Mouse (Mus musculus) olfactory bulb, adult 2 months (tissue): ENCODE data around the gene Gnpnat1. TPM values are rescaled to one million over a fixed set of nuclear protein-coding genes. Genes with fewer than 3 reads are reported as not detected.
"Not testable (repeated sequence)": the region's sequence is repeated elsewhere in the genome, so short reads cannot be mapped to it uniquely, and the experiment has no call there.

Experiments used
- H3K27ac ChIP-seq: fragments of 200-500 bp; 2 replicates; pipeline ENCODE4 v1.5.1; 2012; ENCODE audit warnings: low read depth, low read length; ENCODE audit not compliant: insufficient read depth
- H3K4me1 ChIP-seq: fragments of 200-500 bp; 2 replicates; pipeline ENCODE4 v1.6.1; 2012; ENCODE audit warnings: low read length; ENCODE audit not compliant: control insufficient read depth, insufficient read depth
- H3K4me3 ChIP-seq: fragments of 200-500 bp; 2 replicates; pipeline ENCODE4 v1.5.1; 2012; ENCODE audit warnings: mild to moderate bottlenecking, low read depth, low read length, moderate library complexity; ENCODE audit not compliant: insufficient read depth
- CTCF ChIP-seq: fragments of 200-500 bp; IDR thresholded peaks from 2 replicates; pipeline ENCODE4 v1.5.1; 2012; ENCODE audit warnings: low read depth, mild to moderate bottlenecking, low read length, moderate library complexity; ENCODE audit not compliant: insufficient read depth
- POLR2A ChIP-seq: fragments of 200-500 bp; IDR thresholded peaks from 2 replicates; pipeline ENCODE4 v1.6.1; 2012; ENCODE audit warnings: mild to moderate bottlenecking, low read depth, low read length, moderate library complexity; ENCODE audit not compliant: insufficient read depth
- WGBS: fragments of 180-500 bp; shearing (Covaris S2); methylation state at CpG from one replicate; pipeline ENCODE4 v1.1.7; 2018; 5-methylcytosine and 5-hydroxymethylcytosine counted together
- polyA plus RNA-seq: library from polyadenylated mRNA; stranded (reverse); fragments of >200 nt; gene quantifications from 2 replicates; pipeline ENCODE4 v1.2.4, GENCODE M21; 2012; ENCODE audit warnings: low replicate concordance; ENCODE audit not compliant: missing spikeins, insufficient read depth, insufficient read length

Gene Gnpnat1
- polyA plus RNA-seq, result not detected in 2 replicates

DNA sequence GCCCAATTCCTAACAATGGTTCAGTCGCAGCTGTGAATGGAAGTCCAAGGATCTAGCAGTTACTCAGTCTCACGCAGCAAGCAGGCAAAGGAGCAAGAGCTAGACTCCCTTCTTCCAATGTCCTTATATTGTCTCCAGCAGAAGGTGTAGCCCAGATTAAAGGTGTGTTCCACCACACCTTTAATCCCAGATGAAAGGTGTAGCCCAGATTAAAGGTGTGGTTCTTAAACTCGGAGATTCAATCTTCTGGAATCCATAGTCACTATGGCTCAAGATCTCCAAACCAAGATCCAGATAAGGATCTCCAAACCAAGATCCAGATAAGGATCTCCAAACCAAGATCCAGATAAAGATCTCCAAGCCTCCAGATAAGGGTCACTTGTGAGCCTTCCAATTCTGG, at the start of gene Gnpnat1:
Gene Gnpnat1 (minus strand): TSS at position 101 of the 400 bp plus-strand sequence.
- not testable (repeated sequence) for H3K27ac ChIP-seq, H3K4me3 ChIP-seq, H3K4me1 ChIP-seq
- WGBS, result 89% methylated on average over 2 of the region's 3 CpGs

- Histone ChIP-seq H3K4me1 (peaks cover 8% of the 10 kb centered on the region), H3K27ac (no peak overlapping the region), H3K4me3 (no peak overlapping the region)
- TF ChIP-seq POLR2A, result no peak
- TF ChIP-seq CTCF, result no peak
- WGBS, result 83% methylated on average over 5 of the region's 5 CpGs
These were observed 49.0 kb upstream of the Gnpnat1 start for GRCm38 (mm10) chr14:45453538-45454233.

GRCm38 (mm10) chr14:45452861-45453512, 48.3 kb upstream of the Gnpnat1 start:
- no peak for TF ChIP-seq CTCF
- no peak for TF ChIP-seq POLR2A
- H3K27ac ChIP-seq, result no peak overlapping the region
- H3K4me1 ChIP-seq, result peaks cover 8% of the 10 kb centered on the region
- no peak overlapping the region for H3K4me3 ChIP-seq
- 45% methylated on average over 11 of the region's 11 CpGs for WGBS

DNA sequence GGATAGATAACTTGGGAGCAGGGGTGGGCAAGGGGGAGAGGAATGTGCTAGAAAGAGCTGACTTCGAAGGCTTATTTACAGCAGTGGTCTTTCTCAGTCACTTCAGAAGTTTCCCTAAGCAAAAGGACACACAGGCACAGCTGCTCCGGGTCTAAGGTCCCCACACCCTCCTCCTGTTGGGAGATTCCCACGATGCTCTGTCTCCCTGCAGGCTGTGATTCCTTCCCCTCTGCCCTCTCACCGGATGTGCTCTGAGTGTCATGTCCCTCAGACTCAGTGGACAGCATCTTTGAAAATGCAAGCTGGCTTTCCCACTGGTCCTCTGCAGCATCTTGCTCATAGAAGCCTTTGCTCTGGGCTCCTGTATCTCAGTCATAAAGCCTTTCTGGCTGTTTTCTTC, 47.4 kb upstream of the Gnpnat1 start:
- no peak for TF ChIP-seq CTCF
- TF ChIP-seq POLR2A, result no peak
- 63% methylated on average over 4 of the region's 4 CpGs for WGBS
- H3K27ac ChIP-seq, result no peak overlapping the region
- H3K4me3 ChIP-seq, result no peak overlapping the region
- H3K4me1 ChIP-seq, result peaks cover 8% of the 10 kb centered on the region

GRCm38 (mm10) chr14:45451090-45451489, 46.4 kb upstream of the Gnpnat1 start:
- 69% methylated on average over 2 of the region's 2 CpGs for WGBS
- Histone ChIP-seq H3K4me1 (peaks cover 6% of the 10 kb centered on the region), H3K27ac (no peak overlapping the region), H3K4me3 (no peak overlapping the region)
- TF ChIP-seq POLR2A (no peak), CTCF (no peak)

GRCm38 (mm10) chr14:45446777-45447176, 42.1 kb upstream of the Gnpnat1 start:
- Histone ChIP-seq H3K27ac (no peak overlapping the region), H3K4me3 (no peak overlapping the region), H3K4me1 (peaks cover 17% of the 10 kb centered on the region)
- TF ChIP-seq CTCF (no peak), POLR2A (no peak)
- WGBS, result 95% methylated on average over 3 of the region's 3 CpGs

DNA sequence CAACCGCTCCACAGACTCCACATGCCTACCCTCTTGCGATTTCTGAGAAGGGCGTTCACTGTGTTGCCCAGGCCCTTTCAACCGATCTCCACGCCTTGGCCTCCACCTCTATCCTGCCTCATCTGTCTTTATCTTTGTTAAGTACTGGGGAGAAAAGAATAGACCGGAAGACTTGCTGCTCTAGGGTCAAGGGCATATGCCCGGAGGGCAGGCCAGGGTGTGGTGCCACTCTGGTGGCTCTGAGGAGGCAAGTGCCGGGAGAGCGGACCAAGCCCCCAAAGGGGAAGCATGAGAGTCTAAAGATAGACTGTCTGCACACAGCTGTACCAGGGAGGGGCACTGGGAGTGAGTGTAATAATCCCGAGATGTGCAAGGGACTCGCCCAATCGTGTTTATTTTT, 40.7 kb upstream of the Gnpnat1 start:
- Histone ChIP-seq H3K4me3 (no peak overlapping the region), H3K27ac (no peak overlapping the region), H3K4me1 (peaks cover 17% of the 10 kb centered on the region)
- TF ChIP-seq POLR2A, result no peak
- no peak for TF ChIP-seq CTCF
- WGBS, result 55% methylated on average over 12 of the region's 12 CpGs

DNA sequence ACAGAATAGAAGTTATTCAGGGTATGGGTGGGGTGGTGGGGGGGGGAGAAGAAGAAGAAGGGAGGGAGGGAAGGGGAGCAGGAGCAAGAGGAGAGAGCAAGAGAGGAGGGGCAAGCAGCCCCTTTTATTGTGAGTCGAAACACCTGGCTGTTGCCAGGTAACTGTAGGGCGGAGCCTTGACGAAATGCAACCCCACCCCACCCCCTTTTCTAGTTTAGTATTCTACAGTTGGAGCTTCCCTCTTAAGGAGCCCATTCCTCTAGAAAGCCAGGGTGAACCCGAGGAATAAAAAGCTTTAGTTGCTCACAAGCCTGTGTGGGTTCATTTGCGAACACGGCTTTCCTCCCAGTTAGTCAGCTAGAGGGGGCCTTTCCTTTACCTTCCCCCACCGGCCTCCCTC, 40.2 kb upstream of the Gnpnat1 start:
- 57% methylated on average over 7 of the region's 7 CpGs for WGBS
- Histone ChIP-seq H3K4me1 (peaks cover 17% of the 10 kb centered on the region), H3K27ac (no peak overlapping the region), H3K4me3 (no peak overlapping the region)
- TF ChIP-seq POLR2A, result no peak
- TF ChIP-seq CTCF, result no peak

- 49% methylated on average over 12 of the region's 12 CpGs for WGBS
- Histone ChIP-seq H3K27ac (no peak overlapping the region), H3K4me3 (no peak overlapping the region), H3K4me1 (peaks cover 17% of the 10 kb centered on the region)
- no peak for TF ChIP-seq CTCF
- TF ChIP-seq POLR2A, result no peak
These were observed 38.3 kb upstream of the Gnpnat1 start for GRCm38 (mm10) chr14:45442781-45443560.
